Mouse (Mus musculus) midbrain, embryonic 16.5 days (tissue): ENCODE measurements at regions not wholly inside any gene's neighbourhood (a gene's known extent, or its start where the extent isn't known, plus 50 kb on each side); places are given as distances from the start of the nearest gene placed in this dataset.
"Not testable (repeated sequence)": the region's sequence is repeated elsewhere in the genome, so short reads cannot be mapped to it uniquely, and the experiment has no call there.

ENCODE experiments used
- ATAC-seq: fragments of 200-750 bp; cut with Nextera tagmentation; 2 replicates; pipeline ENCODE4 v1.8.0; 2017; ENCODE audit warnings: moderate TSS enrichment
- H3K27ac ChIP-seq: fragments of 300-500 bp; sonication (generic); 2 replicates; pipeline ENCODE4 v1.5.1; 2014; ENCODE audit warnings: mild to moderate bottlenecking, low read length, mixed read lengths
- H3K27me3 ChIP-seq: fragments of 300-500 bp; sonication (generic); 2 replicates; pipeline ENCODE4 v1.6.1; 2014; ENCODE audit warnings: low read depth, low read length, mixed read lengths; ENCODE audit not compliant: control insufficient read depth, insufficient read depth
- H3K36me3 ChIP-seq: fragments of 300-500 bp; sonication (generic); 2 replicates; pipeline ENCODE4 v1.6.1; 2014; ENCODE audit warnings: mild to moderate bottlenecking, low read length, moderate library complexity, mixed read lengths; ENCODE audit not compliant: control insufficient read depth, insufficient read depth
- H3K4me1 ChIP-seq: fragments of 300-500 bp; sonication (generic); 2 replicates; pipeline ENCODE4 v1.6.1; 2014; ENCODE audit warnings: mild to moderate bottlenecking, low read length, mixed read lengths; ENCODE audit not compliant: control insufficient read depth, insufficient read depth
- H3K4me2 ChIP-seq: fragments of 300-500 bp; sonication (generic); 2 replicates; pipeline ENCODE4 v1.6.1; 2014; ENCODE audit warnings: mild to moderate bottlenecking, low read length, mixed read lengths
- H3K4me3 ChIP-seq: fragments of 300-500 bp; sonication (generic); 2 replicates; pipeline ENCODE4 v1.5.1; 2014; ENCODE audit warnings: low read depth, mild to moderate bottlenecking, low read length, moderate library complexity, mixed read lengths
- H3K9ac ChIP-seq: fragments of 300-500 bp; sonication (generic); 2 replicates; pipeline ENCODE4 v1.6.1; 2014; ENCODE audit warnings: low read depth, low read length, mixed read lengths
- H3K9me3 ChIP-seq: fragments of 300-500 bp; sonication (generic); replicated peaks from 2 replicates; pipeline ENCODE4 v1.6.1; 2014; ENCODE audit warnings: mild to moderate bottlenecking, low read length, mixed read lengths; ENCODE audit not compliant: control insufficient read depth, poor library complexity, severe bottlenecking
- WGBS: fragments of 180-500 bp; shearing (Covaris S2); extraction: QIAGEN DNeasy Blood & Tissue Kit; methylation state at CpG from one replicate; pipeline ENCODE4 v1.1.7; 2014; 5-methylcytosine and 5-hydroxymethylcytosine counted together

DNA sequence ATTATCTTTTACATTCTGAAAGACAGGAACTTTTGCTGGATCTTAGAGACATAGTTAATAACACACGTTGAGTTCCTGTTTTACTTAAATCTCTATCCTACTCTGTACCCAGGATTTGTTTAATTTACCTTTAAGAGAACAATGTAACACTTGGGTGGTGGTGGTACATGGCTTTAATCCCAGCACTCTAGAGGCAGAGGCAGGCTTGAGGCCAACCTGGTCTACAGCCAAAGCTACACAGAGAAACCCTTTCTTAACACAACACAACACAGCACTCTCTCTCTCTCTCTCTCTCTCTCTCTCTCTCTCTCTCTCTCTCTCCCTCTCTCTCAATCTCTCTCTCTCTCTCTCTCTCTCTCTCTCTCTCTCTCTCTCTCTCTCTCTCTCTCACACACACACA lies 1076.0 kb downstream of the Poteg start:
- not testable (repeated sequence) for H3K27ac ChIP-seq, H3K4me2 ChIP-seq, H3K9me3 ChIP-seq, H3K36me3 ChIP-seq, H3K4me3 ChIP-seq, ATAC-seq, H3K27me3 ChIP-seq, H3K9ac ChIP-seq, H3K4me1 ChIP-seq
- WGBS: 73% methylated on average over 1 of the region's 1 CpGs

GRCm38 (mm10) chr8:28547236-28547635 lies 1099.8 kb downstream of the Poteg start:
- no peaks in the 10 kb centered on the region for H3K27me3 ChIP-seq
- H3K27ac ChIP-seq: no peak overlapping the region
- no peaks in the 10 kb centered on the region for H3K4me1 ChIP-seq
- no peak for ATAC-seq
- H3K4me2 ChIP-seq: no peak overlapping the region
- no peaks in the 10 kb centered on the region for H3K36me3 ChIP-seq
- no peak overlapping the region for H3K4me3 ChIP-seq
- H3K9ac ChIP-seq: no peak overlapping the region
- no peaks in the 10 kb centered on the region for H3K9me3 ChIP-seq

DNA sequence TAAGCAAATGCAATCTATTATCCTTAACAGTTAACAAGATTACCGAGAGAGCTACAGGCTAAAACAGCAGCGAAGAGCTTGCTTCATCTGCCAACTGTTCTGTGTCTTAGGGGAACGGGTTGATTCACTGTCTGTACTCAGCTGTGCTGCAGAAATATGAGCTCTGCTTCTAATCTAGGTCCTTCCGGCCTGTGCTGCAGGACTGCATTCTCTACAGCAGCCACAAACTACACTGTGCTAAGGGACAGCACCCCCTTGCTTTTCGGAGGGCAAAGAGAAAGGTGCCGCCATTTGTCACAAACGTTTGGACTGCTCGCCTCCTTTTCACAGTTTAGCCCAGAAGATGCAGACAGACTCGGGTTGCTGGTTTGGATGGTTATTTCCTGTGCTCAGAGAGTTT lies 1112.4 kb downstream of the Poteg start:
- WGBS: 70% methylated on average over 9 of the region's 9 CpGs
- no peaks in the 10 kb centered on the region for H3K27me3 ChIP-seq

GRCm38 (mm10) chr8:28579250-28579651 lies 1131.8 kb downstream of the Poteg start:
- Histone ChIP-seq H3K27me3 (no peaks in the 10 kb centered on the region), H3K4me3 (no peak overlapping the region), H3K4me2 (0 out of 2 replicates have a peak overlapping the region, but pooled peaks have one; percentile 28), H3K9ac (no peak overlapping the region), H3K9me3 (no peaks in the 10 kb centered on the region), H3K4me1 (no peaks in the 10 kb centered on the region), H3K27ac (no peak overlapping the region), H3K36me3 (no peaks in the 10 kb centered on the region)
- ATAC-seq: 0 out of 2 replicates have a peak, but pooled peaks have one; percentile 62
- WGBS: 37% methylated on average over 8 of the region's 8 CpGs

More for the DNA sequence above, 1112.4 kb downstream of the Poteg start:
- H3K9ac ChIP-seq: no peak overlapping the region
- H3K36me3 ChIP-seq: no peaks in the 10 kb centered on the region
- H3K4me3 ChIP-seq: no peak overlapping the region
- no peak for ATAC-seq
- no peaks in the 10 kb centered on the region for H3K9me3 ChIP-seq
- H3K4me2 ChIP-seq: no peak overlapping the region
- no peaks in the 10 kb centered on the region for H3K4me1 ChIP-seq
- no peak overlapping the region for H3K27ac ChIP-seq

DNA sequence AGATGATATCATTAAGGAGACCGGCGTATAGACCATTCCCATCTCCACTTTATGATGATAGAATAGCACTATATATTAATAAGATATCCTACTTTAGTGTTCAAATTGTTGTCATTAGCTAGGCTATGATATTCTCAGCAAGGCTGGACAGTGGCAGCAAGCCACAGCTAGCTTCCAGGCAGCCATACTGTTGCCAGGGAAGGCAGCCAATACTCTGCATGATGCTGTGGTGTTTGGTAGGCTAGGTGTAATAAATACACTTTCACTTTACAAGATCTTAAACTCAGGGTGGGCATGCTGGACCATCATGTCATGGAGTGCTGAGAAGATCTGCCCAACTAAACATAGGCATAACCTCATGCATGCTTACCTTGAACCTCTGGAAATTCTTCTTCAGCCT lies 1133.4 kb downstream of the Poteg start:
- Histone ChIP-seq H3K36me3 (no peaks in the 10 kb centered on the region), H3K27me3 (no peaks in the 10 kb centered on the region), H3K9me3 (no peaks in the 10 kb centered on the region), H3K27ac (no peak overlapping the region), H3K9ac (no peak overlapping the region), H3K4me3 (no peak overlapping the region), H3K4me2 (no peak overlapping the region), H3K4me1 (no peaks in the 10 kb centered on the region)
- ATAC-seq: no peak
- 97% methylated on average over 2 of the region's 2 CpGs for WGBS

DNA sequence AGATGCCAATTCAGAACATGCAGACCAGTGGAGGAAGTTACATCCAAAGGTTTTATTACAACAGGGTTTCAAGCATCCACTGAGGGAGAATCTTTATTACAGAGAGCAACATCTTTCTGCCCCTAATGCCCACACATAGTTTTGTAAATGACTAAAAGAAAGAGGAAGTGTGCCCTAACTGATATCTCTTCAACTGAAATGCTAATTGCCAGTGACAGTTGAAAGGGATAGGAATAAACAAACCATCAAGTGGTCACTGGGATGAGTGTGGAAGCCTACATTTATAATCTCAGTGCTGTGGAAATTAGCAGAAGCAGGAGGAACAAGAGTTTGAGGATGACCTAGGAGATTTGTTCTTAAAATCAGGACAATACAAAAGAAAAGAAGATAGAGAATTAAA lies 1142.5 kb downstream of the Poteg start:
- no peaks in the 10 kb centered on the region for H3K36me3 ChIP-seq
- H3K4me1 ChIP-seq: no peaks in the 10 kb centered on the region
- no peak overlapping the region for H3K27ac ChIP-seq
- H3K4me2 ChIP-seq: no peak overlapping the region
- H3K9me3 ChIP-seq: no peaks in the 10 kb centered on the region
- ATAC-seq: no peak
- H3K27me3 ChIP-seq: no peaks in the 10 kb centered on the region
- H3K9ac ChIP-seq: no peak overlapping the region
- H3K4me3 ChIP-seq: no peak overlapping the region

- no peaks in the 10 kb centered on the region for H3K36me3 ChIP-seq
- H3K27ac ChIP-seq: no peak overlapping the region
- WGBS: 93% methylated on average over 3 of the region's 3 CpGs
- no peaks in the 10 kb centered on the region for H3K27me3 ChIP-seq
- ATAC-seq: no peak
- H3K4me3 ChIP-seq: no peak overlapping the region
- H3K9me3 ChIP-seq: no peaks in the 10 kb centered on the region
- H3K9ac ChIP-seq: no peak overlapping the region
- H3K4me1 ChIP-seq: no peaks in the 10 kb centered on the region
- H3K4me2 ChIP-seq: no peak overlapping the region
Measured at GRCm38 (mm10) chr8:28593238-28593637, 1145.8 kb downstream of the Poteg start.

- Histone ChIP-seq H3K36me3 (no peaks in the 10 kb centered on the region), H3K4me3 (no peak overlapping the region), H3K27me3 (no peaks in the 10 kb centered on the region), H3K27ac (no peak overlapping the region), H3K4me1 (no peaks in the 10 kb centered on the region), H3K4me2 (no peak overlapping the region), H3K9ac (no peak overlapping the region), H3K9me3 (no peaks in the 10 kb centered on the region)
- 79% methylated on average over 12 of the region's 12 CpGs for WGBS
- no peak for ATAC-seq
Measured at GRCm38 (mm10) chr8:28594191-28594590, 1146.7 kb downstream of the Poteg start.

DNA sequence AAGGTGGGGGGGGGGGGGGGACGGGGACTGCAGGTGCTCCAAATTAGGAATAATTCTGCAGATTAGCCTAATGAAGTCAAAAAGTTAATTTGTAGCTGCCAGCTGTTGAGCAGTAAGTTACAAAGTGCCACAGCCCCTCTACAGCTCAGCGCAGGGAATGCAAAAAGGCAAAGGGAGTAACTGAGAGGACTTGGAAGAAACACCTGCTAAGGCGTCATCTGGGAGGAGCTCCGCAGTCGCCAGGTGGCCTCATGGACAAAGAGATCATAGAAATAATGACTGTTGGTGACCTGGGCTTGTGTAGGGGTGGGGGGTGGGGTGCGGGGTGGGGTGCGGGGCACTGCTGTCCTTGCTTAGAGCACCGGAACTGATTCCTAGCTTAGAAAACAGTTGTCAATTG lies 1147.1 kb downstream of the Poteg start:
- Histone ChIP-seq H3K9ac (no peak overlapping the region), H3K27ac (no peak overlapping the region), H3K27me3 (no peaks in the 10 kb centered on the region), H3K4me3 (no peak overlapping the region), H3K9me3 (no peaks in the 10 kb centered on the region), H3K4me1 (no peaks in the 10 kb centered on the region), H3K4me2 (no peak overlapping the region), H3K36me3 (no peaks in the 10 kb centered on the region)
- no peak for ATAC-seq
- WGBS: 43% methylated on average over 6 of the region's 8 CpGs

GRCm38 (mm10) chr8:28595880-28596279 lies 1148.4 kb downstream of the Poteg start:
- Histone ChIP-seq H3K9me3 (no peaks in the 10 kb centered on the region), H3K36me3 (no peaks in the 10 kb centered on the region), H3K27ac (no peak overlapping the region), H3K4me1 (no peaks in the 10 kb centered on the region), H3K4me3 (no peak overlapping the region), H3K27me3 (no peaks in the 10 kb centered on the region), H3K4me2 (no peak overlapping the region), H3K9ac (no peak overlapping the region)
- WGBS: 88% methylated on average over 5 of the region's 5 CpGs
- ATAC-seq: no peak
